Mouse (Mus musculus) testis, postnatal 14 days (tissue): ENCODE measurements around the gene 1700056E22Rik.
A peak's percentile ranks its signal among the peaks of the same experiment; 100 is the strongest.

Source experiments
- DNase-seq: peaks from one replicate; pipeline ENCODE4 v3.0.0; 2021; ENCODE audit warnings: low spot score

Gene 1700056E22Rik

DNA sequence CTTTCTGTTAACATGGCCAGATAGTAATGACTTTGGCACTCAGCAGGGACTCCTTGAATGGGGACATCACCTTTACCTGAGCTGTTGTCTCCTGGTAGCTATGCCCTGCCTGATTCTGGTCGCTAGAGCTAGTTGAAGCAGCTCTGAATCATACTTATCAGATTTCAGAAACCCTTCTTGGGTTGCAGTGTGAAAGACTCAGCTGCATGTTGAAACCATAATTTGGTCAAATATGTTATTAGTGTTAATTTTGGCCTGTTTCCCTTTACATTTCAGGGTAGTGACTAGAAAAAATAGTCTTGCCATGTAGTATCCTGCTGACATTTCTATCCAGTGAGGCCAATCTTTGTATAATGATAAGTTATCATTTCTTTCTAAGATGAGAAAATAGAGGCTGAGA lies 17.2 kb upstream of the 1700056E22Rik start:
- no peak for DNase-seq

DNA sequence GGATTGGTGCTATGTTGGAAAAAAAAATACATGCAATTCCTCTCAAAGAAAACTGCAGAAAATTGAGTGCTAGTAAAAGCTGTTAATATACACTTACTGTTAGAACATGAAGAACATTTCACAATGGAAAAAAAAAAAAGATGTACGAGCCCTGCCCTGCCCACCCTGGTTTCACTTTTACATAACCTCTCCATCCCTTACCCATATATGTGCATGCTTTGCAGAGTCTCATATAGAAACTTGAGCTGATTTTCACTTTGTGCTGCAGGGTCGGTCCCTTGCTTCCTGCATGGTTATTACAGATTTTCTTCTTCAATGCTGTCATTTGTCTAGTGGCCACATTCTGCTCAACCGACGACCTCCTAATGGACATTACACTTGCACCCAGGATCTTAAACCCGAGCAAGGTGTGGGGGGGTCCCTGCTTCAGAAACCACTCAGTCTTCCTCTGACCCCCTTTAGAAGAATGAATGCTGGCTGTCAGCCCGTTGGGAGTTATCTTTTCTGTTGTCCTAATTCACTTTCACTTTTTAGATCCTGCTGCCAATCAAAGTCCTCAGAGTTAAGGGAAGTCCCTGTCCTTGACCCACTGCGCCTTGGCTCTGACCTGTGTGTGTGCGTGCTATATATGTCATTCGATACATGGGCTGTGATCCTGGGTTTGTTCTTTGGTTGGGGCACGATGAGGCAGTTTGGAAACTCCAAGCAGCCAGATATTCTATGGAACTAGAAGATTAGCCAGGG lies 14.7 kb upstream of the 1700056E22Rik start:
- DNase-seq: no peak

GRCm38 (mm10) chr1:184047818-184048217 lies 13.7 kb upstream of the 1700056E22Rik start:
- DNase-seq: no peak

DNA sequence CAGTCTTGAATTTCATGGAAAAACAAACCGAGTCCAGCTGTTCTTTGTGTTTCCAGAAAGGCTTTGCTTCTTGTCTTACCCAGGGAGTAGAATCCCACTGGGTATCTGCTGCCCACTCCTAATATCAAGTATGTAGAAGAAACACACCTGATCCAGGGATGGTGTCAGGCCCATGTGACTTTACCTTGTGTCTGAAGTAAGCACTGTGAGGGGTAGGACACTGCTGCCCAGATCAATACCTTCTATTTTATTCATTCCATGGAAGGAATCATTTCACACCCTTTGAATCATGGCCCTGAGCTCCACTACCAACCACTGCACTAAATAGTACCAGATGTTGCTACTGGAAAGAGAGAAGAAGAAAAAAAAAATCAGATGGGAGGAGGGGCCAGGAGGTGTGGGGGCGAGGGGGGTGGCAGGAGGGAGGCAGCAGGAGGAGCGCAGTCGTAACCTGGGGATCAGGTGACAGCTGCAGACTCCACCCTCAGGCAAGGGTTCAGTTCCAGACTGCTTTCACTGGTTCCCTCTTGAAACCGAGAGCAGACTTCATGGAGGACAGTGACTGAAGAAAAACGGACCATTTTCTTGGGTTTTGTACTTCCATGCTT lies 12.1 kb upstream of the 1700056E22Rik start:
- DNase-seq: no peak

- DNase-seq: no peak
These were observed 9.3 kb upstream of the 1700056E22Rik start for GRCm38 (mm10) chr1:184043391-184043790.

- no peak for DNase-seq
These were observed 8.6 kb upstream of the 1700056E22Rik start for GRCm38 (mm10) chr1:184042745-184043144.

DNA sequence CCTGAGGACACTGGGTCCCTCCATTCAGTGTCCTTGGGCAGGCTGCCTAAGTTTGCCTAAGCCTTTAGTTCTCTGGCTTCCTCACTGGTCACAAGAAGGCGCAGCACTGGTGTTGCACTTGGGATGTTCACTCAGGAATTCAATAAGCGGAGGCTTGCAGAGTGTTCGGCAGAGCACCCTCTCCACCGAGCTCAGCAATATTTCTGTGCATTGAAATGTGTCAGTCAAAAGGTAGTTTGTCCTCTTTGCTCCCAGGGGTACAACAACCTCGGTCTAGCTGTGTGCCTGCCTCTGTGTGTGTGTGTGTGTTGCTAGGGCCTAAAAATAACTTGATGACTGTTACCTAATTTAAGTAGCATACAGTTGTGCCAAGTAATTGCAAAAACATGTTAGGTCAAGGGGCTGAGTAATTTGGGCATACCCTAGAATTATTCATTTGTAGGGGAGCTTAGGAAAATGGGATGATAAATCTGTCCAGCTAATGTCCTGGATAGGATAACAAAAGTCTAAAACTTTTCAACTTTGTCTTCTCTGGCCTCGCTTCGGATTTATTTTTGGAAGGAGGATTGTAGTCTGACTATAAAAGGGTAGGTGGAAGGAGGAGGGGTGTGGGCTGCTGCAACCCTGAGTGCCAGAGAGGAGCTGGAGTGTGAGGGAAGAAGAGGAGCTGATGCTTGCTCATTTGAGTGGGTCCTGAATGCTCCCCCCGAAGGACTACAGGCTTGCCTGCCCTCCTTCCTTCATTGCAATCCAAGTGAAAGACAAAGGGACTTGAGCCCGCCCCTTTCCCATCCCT lies 7.9 kb upstream of the 1700056E22Rik start:
- peak; percentile 77 for DNase-seq

GRCm38 (mm10) chr1:184040906-184041305 lies 6.8 kb upstream of the 1700056E22Rik start:
- no peak for DNase-seq

GRCm38 (mm10) chr1:184040181-184040580 lies 6.1 kb upstream of the 1700056E22Rik start:
- DNase-seq: no peak

GRCm38 (mm10) chr1:184039301-184039700 lies 5.2 kb upstream of the 1700056E22Rik start:
- no peak for DNase-seq

GRCm38 (mm10) chr1:184037802-184038201 lies 3.7 kb upstream of the 1700056E22Rik start:
- DNase-seq: no peak

DNA sequence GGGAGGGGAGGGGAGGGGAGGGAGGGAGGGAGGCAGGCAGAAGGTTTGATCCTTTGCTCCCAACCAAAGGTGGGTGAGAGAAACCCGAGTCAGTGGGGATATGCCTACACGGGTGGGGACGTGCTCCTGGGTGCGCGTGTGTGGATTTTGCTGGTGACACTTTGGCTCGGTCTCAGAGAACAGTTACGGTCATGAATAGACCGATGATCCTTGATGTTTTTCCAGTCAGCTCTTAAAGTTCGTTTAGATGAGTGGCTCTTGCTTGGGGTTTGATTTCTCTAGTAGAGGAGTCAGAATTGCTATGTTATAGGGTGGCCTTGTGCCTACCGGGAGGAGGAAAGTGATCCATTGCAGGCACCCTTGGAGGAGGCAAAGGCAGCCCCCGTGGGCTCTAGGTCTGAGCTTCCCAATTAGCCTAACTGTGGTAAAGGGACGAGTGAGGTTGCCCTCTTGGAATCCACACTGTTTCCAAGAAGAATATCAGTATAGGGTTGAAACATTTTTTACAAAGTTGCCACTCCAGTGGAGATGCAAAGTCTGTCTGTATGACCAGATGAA lies 1.3 kb upstream of the 1700056E22Rik start:
- DNase-seq: no peak

GRCm38 (mm10) chr1:184034741-184035181 lies 660 bp upstream of the 1700056E22Rik start:
- DNase-seq: no peak

- no peak for DNase-seq
These were observed 601 bp downstream of the 1700056E22Rik start for GRCm38 (mm10) chr1:184033390-184034010.

- DNase-seq: no peak
These were observed 1.3 kb downstream of the 1700056E22Rik start for GRCm38 (mm10) chr1:184032682-184033389.

- DNase-seq: no peak
These were observed 3.9 kb downstream of the 1700056E22Rik start for GRCm38 (mm10) chr1:184030070-184030802.

- no peak for DNase-seq
These were observed 7.1 kb downstream of the 1700056E22Rik start for GRCm38 (mm10) chr1:184027039-184027438.

GRCm38 (mm10) chr1:184025079-184025478 lies 9.0 kb downstream of the 1700056E22Rik start:
- DNase-seq: no peak

DNA sequence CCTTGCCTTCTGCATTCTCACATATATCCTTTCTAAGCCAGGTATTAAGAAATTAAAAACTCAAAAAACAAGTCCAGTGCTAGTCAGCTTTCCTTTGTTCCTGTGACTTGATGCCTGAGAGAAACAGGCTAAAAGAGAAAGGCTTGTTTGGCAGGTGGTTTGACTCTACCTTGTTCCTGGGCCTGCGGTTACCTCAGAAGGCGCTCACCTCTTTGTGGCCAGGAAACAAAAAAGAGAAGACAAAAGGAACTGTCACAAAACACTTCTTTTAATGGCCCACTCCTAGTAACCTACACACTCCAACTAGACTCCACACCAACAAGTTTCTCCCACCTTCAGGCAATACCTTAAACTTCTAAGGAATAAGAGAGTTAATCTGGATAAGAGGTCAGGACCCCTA lies 9.5 kb downstream of the 1700056E22Rik start:
- no peak for DNase-seq

DNA sequence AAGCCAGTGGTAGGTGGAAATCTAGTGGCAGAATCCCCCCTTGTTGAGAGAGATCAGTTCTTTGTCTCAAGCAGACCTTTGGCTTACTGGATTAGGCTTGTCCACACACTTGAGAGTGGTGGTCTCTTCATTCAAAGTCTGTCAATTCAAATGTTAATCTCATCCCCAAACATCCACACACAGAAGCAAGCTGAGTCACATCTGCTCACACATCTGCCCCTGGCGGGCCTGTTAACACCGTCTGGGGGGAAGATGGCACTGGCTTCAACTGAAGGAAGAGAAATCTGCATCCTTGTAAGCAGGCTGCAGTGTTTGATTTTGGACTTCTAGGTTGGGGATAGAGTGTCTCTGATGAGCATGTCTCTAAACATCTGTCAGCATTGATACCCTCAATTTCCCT lies 10.1 kb downstream of the 1700056E22Rik start:
- DNase-seq: no peak

- no peak for DNase-seq
These were observed 14.4 kb downstream of the 1700056E22Rik start for GRCm38 (mm10) chr1:184019722-184020107.
